Mouse (Mus musculus): Measurements from ENCODE around the gene Zfx. TPM values are rescaled to one million over a fixed set of nuclear protein-coding genes. Genes with fewer than 3 reads are reported as not detected.

The Zfx gene
- total and polyA plus RNA-seq, 3 experiments, result 14.3 to 17.7 (median 16.4) TPM

GRCm38 (mm10) chrX:94133551-94133950 lies 10.0 kb upstream of the Zfx start:
- dilution Hi-C loops (cut with MboI; ENCODE audit: extremely low pct_ligation_motif_present, extremely low pct_unique_long_range_greater_than_20kb, low sequenced_read_pairs) (no loop called here), in situ Hi-C loops (cut with MboI; ENCODE audit: low pct_ligation_motif_present, low pct_unique_long_range_greater_than_20kb, low sequenced_read_pairs) (no loop called here)
- H3K79me2 ChIP-seq (replicated peaks; ENCODE audit: control insufficient read depth, extremely low read depth, insufficient read depth, poor library complexity, severe bottlenecking), result no peaks in the 10 kb centered on the region

GRCm38 (mm10) chrX:94132239-94132638 lies 8.7 kb upstream of the Zfx start:
- no peaks in the 10 kb centered on the region for H3K27me3 ChIP-seq (replicated peaks)
- no peak overlapping the region for H3K9ac ChIP-seq (ENCODE audit: insufficient read depth, low read depth)
- H3K27ac ChIP-seq (ENCODE audit: insufficient read depth, low read depth), result no peak overlapping the region
- in situ Hi-C loops (cut with MboI; ENCODE audit: low pct_ligation_motif_present, low pct_unique_long_range_greater_than_20kb, low sequenced_read_pairs) (no loop called here), dilution Hi-C loops (cut with MboI; ENCODE audit: extremely low pct_ligation_motif_present, extremely low pct_unique_long_range_greater_than_20kb, low sequenced_read_pairs) (no loop called here)
- TF ChIP-seq SIN3A (IDR thresholded peaks at IDR 0.05; ENCODE audit: low read length) (no peak), RAD21 (IDR thresholded peaks at IDR 0.05; ENCODE audit: low read depth, low read length) (no peak), POLR2AphosphoS2 (IDR thresholded peaks at IDR 0.05; ENCODE audit: low read depth, low read length) (no peak), JUND (conservative IDR thresholded peaks at IDR 0.05; ENCODE audit: low read depth, low read length) (no peak), JUN (IDR thresholded peaks at IDR 0.05; ENCODE audit: insufficient read depth, low read depth, low read length) (no peak), EP300 (IDR thresholded peaks at IDR 0.05; ENCODE audit: low read length) (no peak), UBTF (IDR thresholded peaks at IDR 0.05; ENCODE audit: low read depth, low read length) (no peak), MAZ (IDR thresholded peaks at IDR 0.05; ENCODE audit: low read depth, low read length) (no peak), BHLHE40 (IDR thresholded peaks at IDR 0.05; ENCODE audit: low read depth, low read length) (no peak), MEF2A (IDR thresholded peaks at IDR 0.05; ENCODE audit: borderline replicate concordance, low read depth, low read length) (no peak), TCF12 (IDR thresholded peaks at IDR 0.05; ENCODE audit: low read depth, low read length) (no peak), ETS1 (conservative IDR thresholded peaks at IDR 0.05; ENCODE audit: low read depth, low read length) (no peak), USF2 (conservative IDR thresholded peaks at IDR 0.05; ENCODE audit: low read depth, low read length) (no peak), HCFC1 (IDR thresholded peaks at IDR 0.05; ENCODE audit: low read depth, low read length) (no peak), ZMIZ1 (IDR thresholded peaks at IDR 0.05; ENCODE audit: low read depth, low read length) (no peak)
- H3K4me2 ChIP-seq (ENCODE audit: insufficient read depth, low read depth, poor library complexity, severe bottlenecking), result no peak overlapping the region
- H3K4me1 ChIP-seq (ENCODE audit: control insufficient read depth in 1 of 2, insufficient read depth in 2 of 2), result peaks cover 0 to 4% of the 10 kb centered on the region in 2 experiments; a peak in 2 of 4 replicates
- H3K9me3 ChIP-seq (replicated peaks; ENCODE audit: low read length), result no peaks in the 10 kb centered on the region
- no peaks in the 10 kb centered on the region for H3K36me3 ChIP-seq (replicated peaks in 1 of 2; ENCODE audit: control insufficient read depth in 1 of 2, insufficient read depth in 1 of 2, low read length in 1 of 2)
- DNase-seq (ENCODE audit: extremely low read depth), result no peak
- no peak overlapping the region for H3K4me3 ChIP-seq (replicated peaks in 1 of 3; ENCODE audit: low read depth in 2 of 3, low read length in 2 of 3, poor library complexity in 1 of 3)
- H3K79me2 ChIP-seq (replicated peaks; ENCODE audit: control insufficient read depth, extremely low read depth, insufficient read depth, poor library complexity, severe bottlenecking), result no peaks in the 10 kb centered on the region

More at GRCm38 (mm10) chrX:94133551-94133950, 10.0 kb upstream of the Zfx start:
- H3K4me3 ChIP-seq (replicated peaks in 1 of 3; ENCODE audit: low read depth in 2 of 3, low read length in 2 of 3, poor library complexity in 1 of 3), result no peak overlapping the region
- H3K27ac ChIP-seq (ENCODE audit: insufficient read depth, low read depth), result no peak overlapping the region
- H3K36me3 ChIP-seq (replicated peaks in 1 of 2; ENCODE audit: control insufficient read depth in 1 of 2, insufficient read depth in 1 of 2, low read length in 1 of 2), result no peaks in the 10 kb centered on the region
- H3K9ac ChIP-seq (ENCODE audit: insufficient read depth, low read depth), result no peak overlapping the region
- no peaks in the 10 kb centered on the region for H3K9me3 ChIP-seq (replicated peaks; ENCODE audit: low read length)
- peaks cover 0 to 4% of the 10 kb centered on the region in 2 experiments; a peak in 1 of 4 replicates for H3K4me1 ChIP-seq (ENCODE audit: control insufficient read depth in 1 of 2, insufficient read depth in 2 of 2)
- DNase-seq (ENCODE audit: extremely low read depth), result no peak
- TF ChIP-seq PAX5 (IDR thresholded peaks at IDR 0.05; ENCODE audit: low read length) (no peak), CHD1 (IDR thresholded peaks at IDR 0.05; ENCODE audit: low read depth, low read length) (no peak), KAT2A (IDR thresholded peaks at IDR 0.05; ENCODE audit: insufficient replicate concordance, low read length) (no peak), CTCF (conservative IDR thresholded peaks at IDR 0.05 in 1 of 2, IDR thresholded peaks at IDR 0.05 in 1 of 2; ENCODE audit: low read depth in 2 of 2, low read length in 2 of 2) (no peak), TBP (conservative IDR thresholded peaks at IDR 0.05; ENCODE audit: low read depth, low read length) (no peak), MAX (IDR thresholded peaks at IDR 0.05; ENCODE audit: low read length) (no peak), ELF1 (IDR thresholded peaks at IDR 0.05; ENCODE audit: low read depth, low read length) (no peak), UBTF (IDR thresholded peaks at IDR 0.05; ENCODE audit: low read depth, low read length) (no peak), NELFE (IDR thresholded peaks at IDR 0.05; ENCODE audit: low read depth, low read length) (no peak), IRF4 (IDR thresholded peaks at IDR 0.05; ENCODE audit: low read depth, low read length) (no peak), USF1 (IDR thresholded peaks at IDR 0.05; ENCODE audit: low read depth, low read length) (no peak), JUN (IDR thresholded peaks at IDR 0.05; ENCODE audit: insufficient read depth, low read depth, low read length) (no peak), POLR2A (IDR thresholded peaks at IDR 0.05; ENCODE audit: low read depth, low read length) (no peak), HCFC1 (IDR thresholded peaks at IDR 0.05; ENCODE audit: low read depth, low read length) (no peak), ZMIZ1 (IDR thresholded peaks at IDR 0.05; ENCODE audit: low read depth, low read length) (no peak), ZNF384 (IDR thresholded peaks at IDR 0.05; ENCODE audit: low read depth, low read length) (no peak), USF2 (conservative IDR thresholded peaks at IDR 0.05; ENCODE audit: low read depth, low read length) (no peak)
- H3K27me3 ChIP-seq (replicated peaks), result no peaks in the 10 kb centered on the region
- H3K4me2 ChIP-seq (ENCODE audit: insufficient read depth, low read depth, poor library complexity, severe bottlenecking), result no peak overlapping the region

Measured in CH12.LX (cell line).